Mouse (Mus musculus) hindbrain, embryonic 15.5 days (tissue): ENCODE measurements around the gene Hspa4. TPM values are rescaled to one million over a fixed set of nuclear protein-coding genes. Genes with fewer than 3 reads are reported as not detected.

ENCODE experiments used
- ATAC-seq: fragments of 200-750 bp; cut with Nextera tagmentation; 2 replicates; pipeline ENCODE4 v1.8.0; 2017; ENCODE audit warnings: low read depth, moderate number of reproducible peaks, moderate TSS enrichment; ENCODE audit not compliant: low FRiP score
- H3K27ac ChIP-seq: fragments of 300-500 bp; sonication (generic); replicated peaks from 2 replicates; pipeline ENCODE4 v1.5.1; 2015; ENCODE audit warnings: mild to moderate bottlenecking, inconsistent platforms
- H3K27me3 ChIP-seq: fragments of 300-500 bp; sonication (generic); 2 replicates; pipeline ENCODE4 v1.6.1; 2015; ENCODE audit warnings: control low read depth, inconsistent platforms
- H3K36me3 ChIP-seq: fragments of 300-500 bp; sonication (generic); 2 replicates; pipeline ENCODE4 v1.6.1; 2015; ENCODE audit warnings: control low read depth, inconsistent platforms
- H3K4me1 ChIP-seq: fragments of 300-500 bp; sonication (generic); replicated peaks from 2 replicates; pipeline ENCODE4 v1.6.1; 2015; ENCODE audit warnings: control low read depth, inconsistent platforms
- H3K4me2 ChIP-seq: fragments of 300-500 bp; sonication (generic); 2 replicates; pipeline ENCODE4 v1.6.1; 2015; ENCODE audit warnings: moderate library complexity, mild to moderate bottlenecking, inconsistent platforms
- H3K4me3 ChIP-seq: fragments of 300-500 bp; sonication (generic); 2 replicates; pipeline ENCODE4 v1.5.1; 2015; ENCODE audit warnings: mild to moderate bottlenecking, inconsistent platforms
- H3K9ac ChIP-seq: fragments of 300-500 bp; sonication (generic); 2 replicates; pipeline ENCODE4 v1.6.1; 2015; ENCODE audit warnings: inconsistent platforms
- H3K9me3 ChIP-seq: fragments of 300-500 bp; sonication (generic); 2 replicates; pipeline ENCODE4 v1.6.1; 2016; ENCODE audit warnings: control low read depth, inconsistent platforms
- WGBS: fragments of 180-500 bp; shearing (Covaris S2); methylation state at CpG from one replicate; pipeline ENCODE4 v1.1.7; 2015; 5-methylcytosine and 5-hydroxymethylcytosine counted together
- polyA plus RNA-seq: library from polyadenylated mRNA; unstranded; fragments of >200 nt; fragmentation: Nextera tagmentation; extraction: Ambion mirVana; gene quantifications from 2 replicates; pipeline ENCODE4 v1.2.1, GENCODE M21; 2015

The Hspa4 gene
- polyA plus RNA-seq, 1 experiment from 2014 or later: 45.3 TPM

DNA sequence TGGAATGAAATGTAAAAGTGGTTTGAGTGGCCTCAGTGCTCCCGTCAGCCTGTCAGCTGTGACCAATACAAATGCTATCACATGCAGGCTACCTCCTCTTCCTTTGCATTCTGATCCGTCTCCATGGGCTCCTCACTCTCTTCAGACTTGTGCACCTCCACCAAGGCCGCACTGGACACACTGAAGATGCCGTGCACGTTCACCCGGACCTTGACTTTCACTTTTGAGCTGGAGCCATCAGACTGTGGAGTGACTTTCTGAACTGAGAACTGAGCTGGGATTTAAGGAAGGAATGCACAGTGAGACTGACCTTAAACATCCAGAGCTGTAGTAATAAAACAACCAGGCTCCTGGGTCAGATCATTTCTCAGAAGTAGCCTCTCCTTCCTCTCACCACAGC is 30.7 kb downstream of the Hspa4 start:
- no peak for ATAC-seq
- no peak overlapping the region for H3K4me2 ChIP-seq
- H3K27me3 ChIP-seq: no peaks in the 10 kb centered on the region
- 94% methylated on average over 6 of the region's 6 CpGs for WGBS
- H3K4me3 ChIP-seq: no peak overlapping the region
- H3K9ac ChIP-seq: no peak overlapping the region
- H3K9me3 ChIP-seq: no peaks in the 10 kb centered on the region
- H3K4me1 ChIP-seq: no peaks in the 10 kb centered on the region
- no peak overlapping the region for H3K27ac ChIP-seq
- H3K36me3 ChIP-seq: peaks cover 92% of the 10 kb centered on the region

DNA sequence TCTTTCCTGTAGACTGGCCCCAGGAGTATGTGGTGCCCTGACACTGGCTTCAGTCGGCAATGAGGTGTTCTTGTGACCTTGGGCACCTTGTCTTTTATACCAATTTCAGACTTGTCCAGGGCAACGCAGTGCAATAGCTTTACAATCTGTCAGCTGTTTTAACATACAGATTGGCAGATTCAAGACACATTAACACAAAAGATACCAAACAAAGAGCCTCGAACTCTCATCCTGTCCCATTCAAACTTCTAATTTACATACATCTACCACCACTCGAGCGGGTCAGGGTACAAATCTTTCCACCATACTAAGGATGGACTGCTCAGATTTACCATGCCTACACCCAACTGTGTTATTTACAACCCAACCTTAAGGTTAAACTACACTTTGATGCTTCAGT is 39.7 kb downstream of the Hspa4 start:
- WGBS: 77% methylated on average over 5 of the region's 5 CpGs

DNA sequence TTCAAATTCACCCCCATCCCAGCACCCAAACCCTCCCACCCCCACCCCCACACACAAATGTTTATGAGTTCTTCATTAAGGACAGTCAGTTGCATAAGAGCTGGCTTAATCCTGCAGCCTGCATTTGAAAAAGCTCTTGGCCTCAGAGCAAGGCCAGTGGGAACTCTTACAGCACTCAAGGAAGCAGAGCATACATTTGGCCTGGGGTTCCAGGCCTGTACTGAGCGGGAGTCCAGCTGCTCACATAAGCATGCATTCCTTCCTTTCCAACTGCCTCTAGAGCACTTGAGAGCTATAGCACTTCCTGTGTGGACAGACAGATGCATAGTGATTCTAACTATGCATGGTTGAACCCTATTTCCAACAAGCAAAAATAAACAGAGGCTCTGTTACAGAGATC is 40.2 kb downstream of the Hspa4 start:
- no peak overlapping the region for H3K9ac ChIP-seq
- no peak overlapping the region for H3K27ac ChIP-seq
- no peak overlapping the region for H3K4me2 ChIP-seq
- no peak overlapping the region for H3K4me3 ChIP-seq
- ATAC-seq: no peak
- H3K36me3 ChIP-seq: peaks cover 39% of the 10 kb centered on the region
- 89% methylated on average over 1 of the region's 1 CpGs for WGBS
- no peaks in the 10 kb centered on the region for H3K4me1 ChIP-seq
- no peaks in the 10 kb centered on the region for H3K9me3 ChIP-seq
- H3K27me3 ChIP-seq: no peaks in the 10 kb centered on the region

More for the DNA sequence above, 39.7 kb downstream of the Hspa4 start:
- H3K4me3 ChIP-seq: no peak overlapping the region
- peaks cover 44% of the 10 kb centered on the region for H3K36me3 ChIP-seq
- no peaks in the 10 kb centered on the region for H3K4me1 ChIP-seq
- H3K4me2 ChIP-seq: no peak overlapping the region
- no peaks in the 10 kb centered on the region for H3K9me3 ChIP-seq
- no peak overlapping the region for H3K9ac ChIP-seq
- no peak for ATAC-seq
- H3K27ac ChIP-seq: no peak overlapping the region
- no peaks in the 10 kb centered on the region for H3K27me3 ChIP-seq

DNA sequence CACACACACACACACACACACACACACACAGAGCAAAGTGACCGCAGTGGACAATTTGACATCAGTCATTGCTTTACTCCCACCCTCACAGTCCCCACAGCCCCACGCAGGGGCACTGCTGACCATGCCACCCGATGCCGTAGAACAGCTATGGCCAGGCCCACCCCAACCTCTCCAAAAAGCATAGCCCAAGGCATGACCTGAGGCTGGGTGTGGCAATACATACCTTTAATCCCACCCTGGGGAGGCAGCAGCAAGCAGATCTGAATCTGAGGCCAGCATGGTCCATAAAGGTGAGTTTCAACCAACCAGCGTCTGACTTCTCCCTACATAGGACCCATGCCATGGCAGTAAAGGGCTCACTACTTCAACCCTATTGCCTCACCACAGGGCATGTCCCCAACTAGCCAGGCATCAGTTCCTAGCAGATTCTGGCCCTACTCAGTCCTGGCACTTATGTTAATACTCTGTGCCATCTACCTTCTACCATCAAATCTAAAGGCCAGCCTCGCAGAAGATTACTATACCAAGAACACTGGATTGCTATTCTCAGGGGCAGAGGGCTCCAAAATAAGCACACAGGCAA is 41.1 kb downstream of the Hspa4 start:
- Histone ChIP-seq H3K4me2 (no peak overlapping the region), H3K9ac (no peak overlapping the region), H3K27ac (no peak overlapping the region), H3K9me3 (no peaks in the 10 kb centered on the region), H3K36me3 (peaks cover 30% of the 10 kb centered on the region), H3K27me3 (no peaks in the 10 kb centered on the region), H3K4me1 (no peaks in the 10 kb centered on the region), H3K4me3 (no peak overlapping the region)
- ATAC-seq: no peak
- 87% methylated on average over 6 of the region's 6 CpGs for WGBS

DNA sequence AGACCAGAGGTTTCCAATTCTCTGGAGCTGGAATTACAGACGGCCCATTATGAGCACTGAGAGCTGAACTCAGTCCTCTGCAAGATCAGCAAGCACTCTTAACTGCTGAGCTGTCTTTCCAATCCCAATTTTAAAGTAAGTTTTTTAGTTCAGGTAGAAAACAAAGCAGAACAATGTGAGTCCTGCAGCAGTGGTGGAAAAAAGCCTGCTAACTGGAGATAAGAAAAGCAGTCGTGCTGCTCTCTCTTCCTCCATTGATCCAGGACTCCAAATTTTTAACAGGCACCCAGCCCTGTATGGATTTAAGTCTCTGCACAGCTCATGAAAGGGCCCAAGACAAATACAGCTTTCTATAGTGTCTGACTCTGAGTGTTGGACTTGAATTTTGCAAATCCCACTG is 43.3 kb downstream of the Hspa4 start:
- Histone ChIP-seq H3K27me3 (no peaks in the 10 kb centered on the region), H3K4me1 (peaks cover 7% of the 10 kb centered on the region; the same call in 1 of the 2 replicates), H3K9me3 (no peaks in the 10 kb centered on the region), H3K4me2 (no peak overlapping the region), H3K9ac (no peak overlapping the region), H3K36me3 (peaks cover 18% of the 10 kb centered on the region), H3K27ac (no peak overlapping the region), H3K4me3 (no peak overlapping the region)
- ATAC-seq: no peak
- 74% methylated on average over 2 of the region's 2 CpGs for WGBS

DNA sequence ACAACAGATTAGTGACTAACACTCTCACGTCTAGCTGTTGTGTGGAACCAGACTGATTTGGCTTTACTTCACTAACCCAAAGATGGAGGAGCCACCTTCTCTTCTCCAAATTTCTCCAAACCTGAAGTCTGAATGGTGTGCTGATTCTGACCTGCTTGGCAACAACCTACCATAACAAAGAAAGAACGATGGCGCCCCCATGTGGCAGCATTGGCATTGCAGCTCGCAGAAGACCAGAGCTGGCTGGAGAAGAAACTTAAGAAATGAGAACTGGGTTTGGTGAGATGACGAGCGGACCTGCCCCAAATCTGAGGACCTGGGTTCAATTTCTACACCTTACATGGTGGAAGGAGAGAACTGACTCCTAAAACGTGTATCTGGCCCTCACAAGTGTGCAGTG is 45.3 kb downstream of the Hspa4 start:
- ATAC-seq: no peak
- no peak overlapping the region for H3K4me2 ChIP-seq
- no peak overlapping the region for H3K9ac ChIP-seq
- peaks cover 7% of the 10 kb centered on the region; the same call in 1 of the 2 replicates for H3K4me1 ChIP-seq
- no peak overlapping the region for H3K27ac ChIP-seq
- H3K9me3 ChIP-seq: no peaks in the 10 kb centered on the region
- peaks cover under 1% of the 10 kb centered on the region; the same call in 1 of the 2 replicates for H3K36me3 ChIP-seq
- WGBS: 42% methylated on average over 7 of the region's 7 CpGs
- no peaks in the 10 kb centered on the region for H3K27me3 ChIP-seq
- H3K4me3 ChIP-seq: no peak overlapping the region

DNA sequence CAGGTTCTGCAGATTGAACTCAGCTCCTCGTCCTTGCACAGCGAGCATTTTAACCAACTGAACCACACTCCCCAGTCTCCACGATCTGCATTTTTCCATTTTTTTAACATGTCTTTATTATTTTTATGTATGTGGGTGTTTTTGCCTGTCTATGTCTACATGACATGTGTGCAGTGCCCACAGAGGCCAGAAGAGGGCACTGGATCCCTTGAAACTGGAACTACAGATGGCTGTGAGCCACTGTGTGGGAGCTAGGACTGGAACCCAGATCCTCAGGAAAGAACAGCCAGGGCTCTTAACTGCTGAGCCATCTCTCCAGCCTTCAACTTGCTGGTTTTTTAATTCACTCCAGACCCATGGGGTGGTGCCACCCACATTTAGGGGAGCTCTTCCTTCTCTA is 45.8 kb downstream of the Hspa4 start:
- Histone ChIP-seq H3K36me3 (no peaks in the 10 kb centered on the region), H3K9ac (no peak overlapping the region), H3K9me3 (no peaks in the 10 kb centered on the region), H3K4me3 (no peak overlapping the region), H3K27me3 (no peaks in the 10 kb centered on the region), H3K27ac (no peak overlapping the region), H3K4me1 (peaks cover 11% of the 10 kb centered on the region; the same call in 1 of the 2 replicates), H3K4me2 (no peak overlapping the region)
- no peak for ATAC-seq
- WGBS: 92% methylated on average over 3 of the region's 3 CpGs

DNA sequence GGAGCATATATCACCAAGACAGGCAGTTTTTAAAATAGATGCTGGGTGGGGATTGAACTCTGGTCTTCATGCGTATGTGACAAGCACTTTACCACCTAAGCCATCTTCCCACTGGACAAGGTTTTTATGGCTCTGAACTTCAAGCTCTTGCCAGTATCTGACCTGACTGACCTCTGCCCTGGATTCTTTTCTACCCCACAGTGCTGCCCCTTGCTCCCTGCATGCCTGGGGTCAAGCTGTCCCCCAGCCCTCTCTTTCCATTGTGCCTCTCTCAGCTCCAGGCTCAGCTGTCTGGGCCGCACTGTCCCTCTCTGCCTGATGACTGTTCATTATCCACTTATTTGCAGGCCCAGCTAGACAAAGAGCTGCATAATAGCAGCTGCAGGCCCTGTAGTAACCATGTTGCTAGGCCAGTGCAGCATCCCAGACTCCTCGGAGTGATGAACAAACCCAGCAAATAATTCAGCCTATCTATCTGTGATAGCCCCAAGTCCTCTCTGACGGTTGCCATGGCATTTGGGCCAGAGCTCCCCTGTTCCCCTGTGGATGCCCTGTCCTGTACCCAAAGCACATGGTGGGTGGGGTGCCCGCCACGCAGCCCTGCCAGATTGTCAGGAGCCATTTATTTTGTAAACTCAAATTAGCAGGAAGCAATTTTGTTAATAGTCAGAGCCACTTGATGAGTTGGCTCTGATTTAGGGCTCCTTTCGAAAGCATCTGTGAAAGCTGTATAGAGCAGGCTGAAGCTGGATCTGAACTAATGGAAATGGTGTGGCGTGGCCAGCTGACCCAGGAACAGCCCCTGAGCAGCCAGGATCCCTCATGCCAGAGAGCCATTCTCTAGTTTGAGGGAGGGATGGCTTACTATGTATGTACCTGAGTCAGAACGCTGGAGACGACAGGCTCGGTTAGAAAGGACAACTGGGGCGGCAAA is 47.8 kb downstream of the Hspa4 start:
- no peak overlapping the region for H3K4me3 ChIP-seq
- 57% methylated on average over 12 of the region's 12 CpGs for WGBS
- H3K4me2 ChIP-seq: no peak overlapping the region
- peaks cover 11% of the 10 kb centered on the region; the same call in 1 of the 2 replicates for H3K4me1 ChIP-seq
- peak overlapping the region; percentile 29; the same call in 1 of the 2 replicates for H3K27ac ChIP-seq
- H3K36me3 ChIP-seq: no peaks in the 10 kb centered on the region
- ATAC-seq: peak; percentile 50; the same call in 1 of the 2 replicates
- no peaks in the 10 kb centered on the region for H3K27me3 ChIP-seq
- no peaks in the 10 kb centered on the region for H3K9me3 ChIP-seq
- H3K9ac ChIP-seq: no peak overlapping the region

DNA sequence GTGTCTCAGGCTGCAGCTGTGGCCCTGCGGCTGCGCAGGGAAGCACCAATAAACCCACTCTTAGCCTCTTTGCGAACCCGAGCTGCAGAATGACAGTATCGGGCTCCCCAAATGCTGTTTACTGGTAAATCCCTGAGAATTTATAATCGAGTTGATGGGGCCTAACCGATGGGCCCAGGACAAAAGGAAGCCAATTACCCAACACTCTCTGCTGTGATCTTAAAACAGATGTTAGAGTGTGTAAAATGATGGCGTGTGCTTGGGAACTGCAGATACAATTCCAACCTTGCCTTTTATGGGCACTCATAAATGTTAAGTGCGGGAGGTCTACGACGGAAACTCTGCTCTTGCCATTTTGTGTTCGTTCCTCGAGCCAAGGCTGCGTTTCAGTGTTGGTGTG is 49.5 kb downstream of the Hspa4 start:
- WGBS: 77% methylated on average over 14 of the region's 14 CpGs
- no peak for ATAC-seq

DNA sequence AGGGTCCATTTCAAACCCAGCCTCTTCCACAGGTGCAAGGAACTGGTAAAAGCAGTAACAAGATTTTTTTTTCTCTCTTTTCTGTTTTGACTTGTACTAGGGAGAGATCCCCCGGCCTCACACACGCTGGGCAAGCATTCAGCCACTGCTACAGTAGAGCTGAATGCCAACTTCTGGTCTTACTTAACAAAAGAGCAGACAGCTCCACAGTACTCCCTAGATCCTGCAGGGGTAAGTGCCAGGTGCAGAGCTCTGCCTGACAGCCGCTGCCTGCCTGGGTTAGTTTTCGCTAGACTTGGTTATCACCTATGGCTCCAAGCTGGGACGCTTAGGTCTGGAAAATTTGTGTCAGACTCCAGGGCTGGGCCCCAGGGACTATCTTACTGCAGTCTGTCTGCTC is 50.6 kb downstream of the Hspa4 start:
- H3K9ac ChIP-seq: no peak overlapping the region
- H3K4me1 ChIP-seq: peaks cover 11% of the 10 kb centered on the region; the same call in 1 of the 2 replicates
- H3K27me3 ChIP-seq: no peaks in the 10 kb centered on the region
- H3K4me2 ChIP-seq: no peak overlapping the region
- no peak overlapping the region for H3K27ac ChIP-seq
- no peaks in the 10 kb centered on the region for H3K36me3 ChIP-seq
- ATAC-seq: no peak
- H3K9me3 ChIP-seq: no peaks in the 10 kb centered on the region
- no peak overlapping the region for H3K4me3 ChIP-seq
- WGBS: 71% methylated on average over 5 of the region's 5 CpGs

More for the DNA sequence above, 49.5 kb downstream of the Hspa4 start:
- peaks cover 11% of the 10 kb centered on the region; the same call in 1 of the 2 replicates for H3K4me1 ChIP-seq
- no peaks in the 10 kb centered on the region for H3K36me3 ChIP-seq
- no peaks in the 10 kb centered on the region for H3K9me3 ChIP-seq
- H3K27ac ChIP-seq: no peak overlapping the region
- H3K27me3 ChIP-seq: no peaks in the 10 kb centered on the region
- H3K9ac ChIP-seq: no peak overlapping the region
- no peak overlapping the region for H3K4me3 ChIP-seq
- no peak overlapping the region for H3K4me2 ChIP-seq

DNA sequence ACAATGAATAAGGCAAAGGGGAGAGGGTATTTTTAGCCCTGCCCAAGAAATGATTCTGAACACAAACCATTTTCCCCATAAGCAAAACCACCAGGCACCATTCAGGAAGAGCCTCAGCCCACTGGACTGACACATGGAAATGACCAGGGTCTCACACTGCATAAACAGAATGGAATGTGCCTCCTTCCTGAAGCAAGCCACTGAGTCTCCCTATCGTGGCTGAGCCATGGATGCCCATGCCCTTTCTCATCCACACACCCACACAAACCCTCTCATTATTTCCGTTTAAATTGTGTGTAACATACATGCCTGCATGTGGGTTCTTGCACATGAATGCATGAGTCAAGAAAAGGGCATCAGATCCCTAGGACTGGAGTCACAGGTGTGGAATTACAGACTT is 54.7 kb downstream of the Hspa4 start:
- no peaks in the 10 kb centered on the region for H3K27me3 ChIP-seq
- H3K4me1 ChIP-seq: 0 out of 2 replicates have a peak, but pooled peaks cover 4% of the 10 kb centered on the region
- no peak overlapping the region for H3K4me3 ChIP-seq
- WGBS: 79% methylated on average over 2 of the region's 2 CpGs
- H3K27ac ChIP-seq: no peak overlapping the region
- no peak overlapping the region for H3K9ac ChIP-seq
- ATAC-seq: no peak
- no peaks in the 10 kb centered on the region for H3K36me3 ChIP-seq
- no peaks in the 10 kb centered on the region for H3K9me3 ChIP-seq
- H3K4me2 ChIP-seq: no peak overlapping the region

DNA sequence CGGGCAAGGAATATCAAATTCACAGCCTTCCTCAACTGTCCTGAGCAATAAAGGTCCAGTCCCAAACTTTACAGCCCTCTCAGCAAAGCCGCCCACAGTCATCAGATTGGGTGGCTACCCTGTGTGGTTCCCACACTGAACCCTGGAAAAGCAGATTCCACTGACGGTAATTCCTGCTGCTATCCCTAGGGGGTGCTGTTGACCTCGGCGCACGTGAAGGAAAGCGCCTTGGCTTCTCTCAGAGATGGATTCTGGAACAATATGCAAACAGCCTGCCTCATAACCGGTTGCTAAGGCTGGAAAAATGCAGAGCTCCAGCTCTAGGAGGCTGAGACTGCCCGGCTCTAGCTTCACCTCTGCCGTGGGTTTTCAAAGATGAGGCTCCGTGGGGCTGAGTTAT is 57.1 kb downstream of the Hspa4 start:
- Histone ChIP-seq H3K4me2 (no peak overlapping the region), H3K27me3 (no peaks in the 10 kb centered on the region), H3K4me1 (no peaks in the 10 kb centered on the region), H3K9ac (no peak overlapping the region), H3K27ac (no peak overlapping the region), H3K4me3 (no peak overlapping the region), H3K9me3 (no peaks in the 10 kb centered on the region), H3K36me3 (no peaks in the 10 kb centered on the region)
- 53% methylated on average over 11 of the region's 11 CpGs for WGBS
- no peak for ATAC-seq
